Mouse (Mus musculus): ENCODE measurements around the gene Ssc5d. TPM values are rescaled to one million over a fixed set of nuclear protein-coding genes. Genes with fewer than 3 reads are reported as not detected.

Ssc5d gene
- polyA plus RNA-seq, 1 experiment, result 29.8 TPM

- Histone ChIP-seq H3K4me1 (ENCODE audit: control insufficient read depth, insufficient read depth, low read length) (no peaks in the 10 kb centered on the region), H3K4me3 (ENCODE audit: insufficient read depth, low read length) (no peak overlapping the region), H3K27ac (ENCODE audit: insufficient read depth, low read length) (no peak overlapping the region)
- TF ChIP-seq CTCF (IDR thresholded peaks at IDR 0.05; ENCODE audit: borderline replicate concordance, insufficient read depth, low read length) (no peak), POLR2A (IDR thresholded peaks at IDR 0.05; ENCODE audit: low read depth, low read length) (no peak)
Observed at GRCm38 (mm10) chr7:4900523-4900851, 25.1 kb upstream of the Ssc5d start.

GRCm38 (mm10) chr7:4901171-4901570 lies 24.4 kb upstream of the Ssc5d start:
- H3K4me1 ChIP-seq (ENCODE audit: control insufficient read depth, insufficient read depth, low read length), result no peaks in the 10 kb centered on the region
- no peak overlapping the region for H3K4me3 ChIP-seq (ENCODE audit: insufficient read depth, low read length)
- H3K27ac ChIP-seq (ENCODE audit: insufficient read depth, low read length), result no peak overlapping the region
- TF ChIP-seq CTCF (IDR thresholded peaks at IDR 0.05; ENCODE audit: borderline replicate concordance, insufficient read depth, low read length) (no peak), POLR2A (IDR thresholded peaks at IDR 0.05; ENCODE audit: low read depth, low read length) (no peak)

GRCm38 (mm10) chr7:4902404-4902803 lies 23.2 kb upstream of the Ssc5d start:
- Histone ChIP-seq H3K4me3 (ENCODE audit: insufficient read depth, low read length) (no peak overlapping the region), H3K27ac (ENCODE audit: insufficient read depth, low read length) (no peak overlapping the region), H3K4me1 (ENCODE audit: control insufficient read depth, insufficient read depth, low read length) (no peaks in the 10 kb centered on the region)
- no peak for TF ChIP-seq POLR2A (IDR thresholded peaks at IDR 0.05; ENCODE audit: low read depth, low read length)

- Histone ChIP-seq H3K4me3 (ENCODE audit: insufficient read depth, low read length) (no peak within 1 kb of the TSS), H3K4me1 (ENCODE audit: control insufficient read depth, insufficient read depth, low read length) (no peaks in the 10 kb centered on the region), H3K27ac (ENCODE audit: insufficient read depth, low read length) (no peak within 1 kb of the TSS)
- TF ChIP-seq CTCF (IDR thresholded peaks at IDR 0.05; ENCODE audit: borderline replicate concordance, insufficient read depth, low read length) (no peak), POLR2A (IDR thresholded peaks at IDR 0.05; ENCODE audit: low read depth, low read length) (no peak)
Observed at GRCm38 (mm10) chr7:4906466-4906950, 19.1 kb upstream of the Ssc5d start, which contains the start of gene Gm36210. Gene Gm36210 (minus strand): TSS chr7:4906516.

- Histone ChIP-seq H3K27ac (ENCODE audit: insufficient read depth, low read length) (no peak overlapping the region), H3K4me1 (ENCODE audit: control insufficient read depth, insufficient read depth, low read length) (peaks cover 4% of the 10 kb centered on the region; the same call in 1 of the 2 replicates), H3K4me3 (ENCODE audit: insufficient read depth, low read length) (no peak overlapping the region)
- TF ChIP-seq POLR2A (IDR thresholded peaks at IDR 0.05; ENCODE audit: low read depth, low read length), result no peak
- TF ChIP-seq CTCF (IDR thresholded peaks at IDR 0.05; ENCODE audit: borderline replicate concordance, insufficient read depth, low read length), result peak; percentile 50; the same call in 1 of the 2 replicates
Observed at GRCm38 (mm10) chr7:4911561-4911960, 14.0 kb upstream of the Ssc5d start.

GRCm38 (mm10) chr7:4912248-4912647 lies 13.3 kb upstream of the Ssc5d start:
- H3K4me1 ChIP-seq (ENCODE audit: control insufficient read depth, insufficient read depth, low read length), result peaks cover 8% of the 10 kb centered on the region
- no peak overlapping the region for H3K4me3 ChIP-seq (ENCODE audit: insufficient read depth, low read length)
- no peak overlapping the region for H3K27ac ChIP-seq (ENCODE audit: insufficient read depth, low read length)
- TF ChIP-seq CTCF (IDR thresholded peaks at IDR 0.05; ENCODE audit: borderline replicate concordance, insufficient read depth, low read length) (no peak), POLR2A (IDR thresholded peaks at IDR 0.05; ENCODE audit: low read depth, low read length) (no peak)

- Histone ChIP-seq H3K27ac (ENCODE audit: insufficient read depth, low read length) (peak within 1 kb of the TSS; percentile 97), H3K4me1 (ENCODE audit: control insufficient read depth, insufficient read depth, low read length) (peaks cover 8% of the 10 kb centered on the region), H3K4me3 (ENCODE audit: insufficient read depth, low read length) (peak within 1 kb of the TSS; percentile 77)
- TF ChIP-seq POLR2A (IDR thresholded peaks at IDR 0.05; ENCODE audit: low read depth, low read length) (peak; percentile 94), CTCF (IDR thresholded peaks at IDR 0.05; ENCODE audit: borderline replicate concordance, insufficient read depth, low read length) (no peak)
Observed at GRCm38 (mm10) chr7:4915007-4915665, 10.4 kb upstream of the Ssc5d start, which contains the start of gene Zfp628. Gene Zfp628 (plus strand): TSS chr7:4915217.

- Histone ChIP-seq H3K4me1 (ENCODE audit: control insufficient read depth, insufficient read depth, low read length) (peaks cover 8% of the 10 kb centered on the region), H3K27ac (ENCODE audit: insufficient read depth, low read length) (peak overlapping the region; percentile 97), H3K4me3 (ENCODE audit: insufficient read depth, low read length) (peak overlapping the region; percentile 77)
- no peak for TF ChIP-seq CTCF (IDR thresholded peaks at IDR 0.05; ENCODE audit: borderline replicate concordance, insufficient read depth, low read length)
- TF ChIP-seq POLR2A (IDR thresholded peaks at IDR 0.05; ENCODE audit: low read depth, low read length), result peak; percentile 33
Observed at GRCm38 (mm10) chr7:4915669-4916416, 9.7 kb upstream of the Ssc5d start.

- TF ChIP-seq POLR2A (IDR thresholded peaks at IDR 0.05; ENCODE audit: low read depth, low read length) (no peak), CTCF (IDR thresholded peaks at IDR 0.05; ENCODE audit: borderline replicate concordance, insufficient read depth, low read length) (no peak)
- no peak overlapping the region for H3K4me3 ChIP-seq (ENCODE audit: insufficient read depth, low read length)
- no peak overlapping the region for H3K27ac ChIP-seq (ENCODE audit: insufficient read depth, low read length)
- peaks cover 8% of the 10 kb centered on the region for H3K4me1 ChIP-seq (ENCODE audit: control insufficient read depth, insufficient read depth, low read length)
Observed at GRCm38 (mm10) chr7:4917494-4917893, 8.1 kb upstream of the Ssc5d start.

- TF ChIP-seq CTCF (IDR thresholded peaks at IDR 0.05; ENCODE audit: borderline replicate concordance, insufficient read depth, low read length) (no peak), POLR2A (IDR thresholded peaks at IDR 0.05; ENCODE audit: low read depth, low read length) (no peak)
- H3K4me3 ChIP-seq (ENCODE audit: insufficient read depth, low read length), result no peak overlapping the region
- H3K4me1 ChIP-seq (ENCODE audit: control insufficient read depth, insufficient read depth, low read length), result peaks cover 15% of the 10 kb centered on the region
- H3K27ac ChIP-seq (ENCODE audit: insufficient read depth, low read length), result no peak overlapping the region
Observed at GRCm38 (mm10) chr7:4918681-4919080, 6.9 kb upstream of the Ssc5d start.
